Mouse (Mus musculus) MEL (cell line): ENCODE results near the gene Sorbs1. TPM values are rescaled to one million over a fixed set of nuclear protein-coding genes. Genes with fewer than 3 reads are reported as not detected.

ENCODE experiments used
- DNase-seq: peaks from one replicate; pipeline ENCODE4 v3.0.0; 2011; ENCODE audit warnings: low read depth, low spot score
- H3K27ac ChIP-seq: 2 replicates; pipeline ENCODE4 v1.5.1; 2012; ENCODE audit warnings: low read depth, mild to moderate bottlenecking, control low read depth, low read length, moderate library complexity; ENCODE audit not compliant: control insufficient read depth
- H3K27me3 ChIP-seq, 2 experiments: fragments of 150-350 bp in 1 of 2; sonication (generic) in 1 of 2; 2 replicates each; pipeline ENCODE4 v1.6.1; 2012; ENCODE audit warnings: low read length in 2 of 2, mild to moderate bottlenecking in 2 of 2, improper control_type of control experiment in 1 of 2, moderate library complexity in 1 of 2; ENCODE audit not compliant: insufficient read depth in 2 of 2, control insufficient read depth in 1 of 2
- H3K36me3 ChIP-seq, 2 experiments: 2 replicates each; pipeline ENCODE4 v1.6.1; 2012 to 2014; ENCODE audit warnings: low read length in 2 of 2, improper control_type of control experiment in 1 of 2, inconsistent platforms in 1 of 2, mild to moderate bottlenecking in 1 of 2; ENCODE audit not compliant: insufficient read depth in 2 of 2, control insufficient read depth in 1 of 2
- H3K4me1 ChIP-seq, 2 experiments: fragments of 150-350 bp in 1 of 2; sonication (generic) in 1 of 2; 2 replicates each; pipeline ENCODE4 v1.6.1; 2012; ENCODE audit warnings: low read length in 2 of 2, improper control_type of control experiment in 1 of 2, mild to moderate bottlenecking in 1 of 2; ENCODE audit not compliant: insufficient read depth in 2 of 2, control insufficient read depth in 1 of 2
- H3K4me3 ChIP-seq, 2 experiments: fragments of 150-350 bp in 1 of 2; sonication (generic) in 1 of 2; 2 replicates each; pipeline ENCODE4 v1.5.1; 2012; ENCODE audit warnings: low read depth in 2 of 2, low read length in 2 of 2, mild to moderate bottlenecking in 2 of 2, moderate library complexity in 2 of 2, control low read depth in 1 of 2, improper control_type of control experiment in 1 of 2; ENCODE audit not compliant: control insufficient read depth in 1 of 2, insufficient read depth in 1 of 2
- H3K79me2 ChIP-seq: 2 replicates; pipeline ENCODE4 v1.6.1; 2012; ENCODE audit warnings: mild to moderate bottlenecking, low read length, moderate library complexity; ENCODE audit not compliant: control insufficient read depth, poor library complexity, insufficient read depth
- H3K9ac ChIP-seq: 2 replicates; pipeline ENCODE4 v1.6.1; 2012; ENCODE audit warnings: low read depth, mild to moderate bottlenecking, control low read depth, low read length, moderate library complexity; ENCODE audit not compliant: control insufficient read depth, poor library complexity, severe bottlenecking
- H3K9me3 ChIP-seq: fragments of 150-350 bp; sonication (generic); replicated peaks from 2 replicates; pipeline ENCODE4 v1.6.1; 2012; ENCODE audit warnings: mild to moderate bottlenecking, low read length, improper control_type of control experiment, moderate library complexity; ENCODE audit not compliant: insufficient read depth
- CHD1 ChIP-seq: IDR thresholded peaks from 2 replicates; pipeline ENCODE4 v1.6.1; 2012; ENCODE audit warnings: low read depth, mild to moderate bottlenecking, inconsistent platforms, low read length, improper control_type of control experiment
- ELF1 ChIP-seq: IDR thresholded peaks from 2 replicates; pipeline ENCODE4 v1.6.1; 2014; ENCODE audit warnings: low read depth, mild to moderate bottlenecking, inconsistent platforms, low read length, improper control_type of control experiment, moderate library complexity
- ETS1 ChIP-seq: IDR thresholded peaks from 2 replicates; pipeline ENCODE4 v1.6.1; 2012; ENCODE audit warnings: low read depth, mild to moderate bottlenecking, inconsistent platforms, low read length, improper control_type of control experiment, moderate library complexity
- GABPA ChIP-seq: IDR thresholded peaks from 2 replicates; pipeline ENCODE4 v1.6.1; 2012; ENCODE audit warnings: low read depth, mild to moderate bottlenecking, inconsistent platforms, low read length, improper control_type of control experiment, moderate library complexity
- GATA1 ChIP-seq: IDR thresholded peaks from 2 replicates; pipeline ENCODE4 v1.6.1; 2011; ENCODE audit warnings: low read depth, low read length, improper control_type of control experiment
- HCFC1 ChIP-seq: IDR thresholded peaks from 2 replicates; pipeline ENCODE4 v1.6.1; 2012; ENCODE audit warnings: low read depth, mild to moderate bottlenecking, inconsistent platforms, low read length, improper control_type of control experiment, moderate library complexity
- JUND ChIP-seq: IDR thresholded peaks from 2 replicates; pipeline ENCODE4 v1.6.1; 2011; ENCODE audit warnings: low read depth, mild to moderate bottlenecking, improper control_type of control experiment, low read length
- MAX ChIP-seq: IDR thresholded peaks from 2 replicates; pipeline ENCODE4 v1.6.1; 2011; ENCODE audit warnings: low read length, improper control_type of control experiment
- MEF2A ChIP-seq: IDR thresholded peaks from 2 replicates; pipeline ENCODE4 v1.6.1; 2014; ENCODE audit warnings: low read depth, mild to moderate bottlenecking, inconsistent platforms, low read length, improper control_type of control experiment; ENCODE audit not compliant: poor library complexity, insufficient replicate concordance, severe bottlenecking; ENCODE audit errors: extremely low read depth
- MYB ChIP-seq: IDR thresholded peaks from 2 replicates; pipeline ENCODE4 v1.6.1; 2011; ENCODE audit warnings: mild to moderate bottlenecking, low read depth, low read length, improper control_type of control experiment
- POLR2A ChIP-seq, 2 experiments: IDR thresholded peaks; 2 replicates each; pipeline ENCODE4 v1.6.1; 2011 to 2012; ENCODE audit warnings: low read length in 2 of 2, mild to moderate bottlenecking in 2 of 2, control low read depth in 1 of 2, improper control_type of control experiment in 1 of 2, low read depth in 1 of 2, moderate library complexity in 1 of 2; ENCODE audit not compliant: control insufficient read depth in 1 of 2, insufficient read depth in 1 of 2, poor library complexity in 1 of 2
- POLR2AphosphoS5 ChIP-seq: IDR thresholded peaks from 2 replicates; pipeline ENCODE4 v1.6.1; 2012; ENCODE audit warnings: low read depth, borderline replicate concordance, mild to moderate bottlenecking, inconsistent platforms, low read length, moderate library complexity, mixed read lengths
- RAD21 ChIP-seq: IDR thresholded peaks from 2 replicates; pipeline ENCODE4 v1.6.1; 2011; ENCODE audit warnings: mild to moderate bottlenecking, low read depth, low read length, improper control_type of control experiment
- SIN3A ChIP-seq: IDR thresholded peaks from 2 replicates; pipeline ENCODE4 v1.6.1; 2012; ENCODE audit warnings: low read length, improper control_type of control experiment, inconsistent platforms
- SMC3 ChIP-seq: IDR thresholded peaks from 2 replicates; pipeline ENCODE4 v1.6.1; 2011; ENCODE audit warnings: low read depth, low read length, improper control_type of control experiment
- ZMIZ1 ChIP-seq: IDR thresholded peaks from 2 replicates; pipeline ENCODE4 v1.6.1; 2012; ENCODE audit warnings: low read depth, mild to moderate bottlenecking, inconsistent platforms, low read length, improper control_type of control experiment, moderate library complexity
- ZNF384 ChIP-seq: IDR thresholded peaks from 2 replicates; pipeline ENCODE4 v1.6.1; 2012; ENCODE audit warnings: low read depth, mild to moderate bottlenecking, inconsistent platforms, low read length, improper control_type of control experiment
- polyA plus RNA-seq, 2 experiments: library from polyadenylated mRNA; stranded (reverse) in 1 of 2; unstranded in 1 of 2; fragments of >175 nt in 1 of 2; fragments of >200 nt in 1 of 2; gene quantifications; 2 replicates each; pipeline versions ENCODE4 v1.2.1 to v1.2.4; 2012; ENCODE audit warnings: low replicate concordance in 2 of 2, low read depth in 1 of 2; ENCODE audit not compliant: insufficient read length in 2 of 2, insufficient read depth in 1 of 2, missing spikeins in 1 of 2
- total RNA-seq: library from RNA; depleted of rRNA; stranded (reverse); fragments of 300-350 nt; gene quantifications from 2 replicates; pipeline ENCODE4 v1.2.3, GENCODE M21; 2012

Sorbs1 gene
- total and polyA plus RNA-seq, 3 experiments, result 1.3 to 5.3 TPM; not detected in 1

DNA sequence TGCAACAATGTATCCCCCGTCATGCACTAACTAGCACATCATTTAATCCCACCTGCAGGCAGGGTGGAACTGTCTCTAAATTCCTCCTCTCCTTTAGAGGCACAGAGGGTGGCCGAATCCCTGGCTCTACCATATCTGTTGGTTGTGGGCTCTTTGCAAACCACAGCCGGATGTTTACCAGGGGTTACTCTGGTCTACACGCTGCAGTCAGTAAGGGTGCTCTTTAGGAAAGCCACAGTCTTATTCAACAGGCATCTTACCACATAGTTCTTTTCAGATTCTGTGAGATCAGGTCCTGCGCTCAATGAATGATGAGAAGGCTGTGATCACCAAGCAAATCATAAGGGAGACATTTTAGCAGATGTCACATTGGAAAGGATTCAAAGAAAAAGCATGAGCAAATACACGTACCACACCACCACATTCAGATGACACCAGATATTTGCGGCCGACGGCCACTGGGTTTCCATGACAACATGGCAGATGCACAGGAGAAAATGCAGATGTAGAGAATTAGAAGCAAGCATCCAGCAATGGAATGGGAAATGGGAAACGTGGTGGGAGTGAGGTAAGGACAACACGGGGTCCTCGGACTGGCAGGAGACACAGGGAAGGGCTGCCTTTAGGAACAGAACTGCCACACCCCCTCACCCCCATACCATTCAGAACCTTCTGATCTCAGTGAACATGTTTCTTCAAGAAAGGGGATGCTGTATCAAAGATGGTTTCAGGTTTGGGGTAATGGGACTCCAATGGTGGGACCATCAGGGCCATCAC lies 213.4 kb downstream of the Sorbs1 start:
- Histone ChIP-seq H3K9ac (no peak overlapping the region), H3K9me3 (no peaks in the 10 kb centered on the region), H3K27me3 (no peaks in the 10 kb centered on the region), H3K36me3 (no peaks in the 10 kb centered on the region), H3K4me1 (no peaks in the 10 kb centered on the region), H3K79me2 (no peaks in the 10 kb centered on the region)
- no peak for TF ChIP-seq SIN3A
- no peak for TF ChIP-seq ETS1
- TF ChIP-seq HCFC1, result no peak
- TF ChIP-seq ZNF384, result no peak
- TF ChIP-seq RAD21, result no peak
- TF ChIP-seq MYB, result no peak
- TF ChIP-seq MEF2A, result no peak
- no peak for TF ChIP-seq ELF1
- no peak for TF ChIP-seq JUND
- no peak for TF ChIP-seq GATA1
- TF ChIP-seq POLR2AphosphoS5, result no peak
- no peak for TF ChIP-seq CHD1
- TF ChIP-seq, all 39 proteins: peak for 0
- Histone ChIP-seq H3K4me3 (no peak overlapping the region), H3K27ac (no peak overlapping the region)
- DNase-seq, result no peak

DNA sequence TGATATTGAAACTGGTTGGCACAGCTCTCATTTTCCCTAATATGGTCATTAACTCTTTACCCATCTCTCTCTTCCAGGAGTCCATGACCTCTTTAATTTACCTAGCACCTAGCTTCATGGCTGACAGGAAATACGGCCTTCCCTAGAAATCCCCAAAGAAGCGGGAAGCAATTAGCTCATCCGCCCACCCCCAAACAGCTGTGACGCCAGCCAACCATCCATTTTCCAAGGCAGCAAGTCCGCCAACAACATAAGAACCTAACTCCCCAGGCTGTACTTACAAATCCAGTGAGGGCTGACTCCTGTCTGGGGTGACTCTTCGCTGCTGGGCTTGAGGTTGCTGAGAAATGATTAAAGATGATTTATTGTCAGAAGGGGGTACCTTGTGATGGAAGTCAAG lies 214.4 kb downstream of the Sorbs1 start:
- no peaks in the 10 kb centered on the region for H3K36me3 ChIP-seq

More for the DNA sequence above, 214.4 kb downstream of the Sorbs1 start:
- Histone ChIP-seq H3K27ac (no peak overlapping the region), H3K27me3 (no peaks in the 10 kb centered on the region), H3K9ac (no peak overlapping the region), H3K4me1 (no peaks in the 10 kb centered on the region), H3K4me3 (no peak overlapping the region), H3K9me3 (no peaks in the 10 kb centered on the region), H3K79me2 (no peaks in the 10 kb centered on the region)
- no peak for DNase-seq
- TF ChIP-seq ELF1, result no peak
- no peak for TF ChIP-seq ZMIZ1
- TF ChIP-seq CHD1, result no peak
- TF ChIP-seq POLR2A (IDR thresholded peaks at IDR 0.05; ENCODE audit: control insufficient read depth in 1 of 2, insufficient read depth in 1 of 2, low read depth in 1 of 2, low read length in 2 of 2, poor library complexity in 1 of 2), result no peak
- no peak for TF ChIP-seq GABPA
- no peak for TF ChIP-seq MAX
- no peak for TF ChIP-seq SMC3
